Mouse (Mus musculus) CH12.LX (cell line): ENCODE measurements around the gene Ext2. TPM values are rescaled to one million over a fixed set of nuclear protein-coding genes. Genes with fewer than 3 reads are reported as not detected.

Source experiments
- DNase-seq: peaks from one replicate; pipeline ENCODE4 v3.0.0-alpha.2; 2013; ENCODE audit errors: extremely low read depth
- H3K27ac ChIP-seq: 2 replicates; pipeline ENCODE4 v1.5.1; 2012; ENCODE audit warnings: low read depth, mild to moderate bottlenecking, control low read depth, moderate library complexity; ENCODE audit not compliant: insufficient read depth
- H3K27me3 ChIP-seq: replicated peaks from 2 replicates; pipeline ENCODE3; 2012; ENCODE audit warnings: inconsistent platforms
- H3K36me3 ChIP-seq, 2 experiments: replicated peaks in 1 of 2; 2 replicates each; pipeline versions ENCODE3 to v1.6.1; 2012; ENCODE audit warnings: inconsistent platforms in 1 of 2, low read length in 1 of 2, mild to moderate bottlenecking in 1 of 2, mixed read lengths in 1 of 2, moderate library complexity in 1 of 2; ENCODE audit not compliant: control insufficient read depth in 1 of 2, insufficient read depth in 1 of 2
- H3K4me1 ChIP-seq, 2 experiments: 2 replicates each; pipeline ENCODE4 v1.6.1; 2012; ENCODE audit warnings: inconsistent platforms in 1 of 2, moderate library complexity in 1 of 2; ENCODE audit not compliant: insufficient read depth in 2 of 2, control insufficient read depth in 1 of 2
- H3K4me2 ChIP-seq: 2 replicates; pipeline ENCODE4 v1.6.1; 2012; ENCODE audit warnings: low read depth, mild to moderate bottlenecking, control low read depth; ENCODE audit not compliant: poor library complexity, insufficient read depth, severe bottlenecking
- H3K4me3 ChIP-seq, 3 experiments: fragments of 150-350 bp in 1 of 3; sonication (generic) in 1 of 3; replicated peaks in 1 of 3; 2 replicates each; pipeline versions ENCODE3 to v1.5.1; 2011 to 2012; ENCODE audit warnings: low read depth in 2 of 3, low read length in 2 of 3, mild to moderate bottlenecking in 2 of 3, moderate library complexity in 2 of 3, control low read depth in 1 of 3, improper control_type of control experiment in 1 of 3, inconsistent platforms in 1 of 3, mixed read lengths in 1 of 3; ENCODE audit not compliant: poor library complexity in 1 of 3
- H3K79me2 ChIP-seq: replicated peaks from 2 replicates; pipeline ENCODE4 v1.6.1; 2012; ENCODE audit warnings: mild to moderate bottlenecking, moderate library complexity; ENCODE audit not compliant: control insufficient read depth, poor library complexity, insufficient read depth, severe bottlenecking; ENCODE audit errors: extremely low read depth
- H3K9ac ChIP-seq: 2 replicates; pipeline ENCODE4 v1.6.1; 2012; ENCODE audit warnings: low read depth, mild to moderate bottlenecking, control low read depth, moderate library complexity; ENCODE audit not compliant: insufficient read depth
- H3K9me3 ChIP-seq: replicated peaks from 2 replicates; pipeline ENCODE3; 2012; ENCODE audit warnings: low read length, inconsistent platforms, mixed read lengths
- CHD2 ChIP-seq: IDR thresholded peaks from 2 replicates; pipeline ENCODE4 v1.6.1; 2011; ENCODE audit warnings: low read length, improper control_type of control experiment
- CTCF ChIP-seq, 2 experiments: IDR thresholded peaks in 1 of 2; conservative IDR thresholded peaks in 1 of 2; 2 replicates each; pipeline ENCODE4 v1.5.1; 2011 to 2012; ENCODE audit warnings: low read depth in 2 of 2, low read length in 2 of 2, improper control_type of control experiment in 1 of 2, inconsistent platforms in 1 of 2, mild to moderate bottlenecking in 1 of 2, moderate library complexity in 1 of 2
- E2F4 ChIP-seq: IDR thresholded peaks from 2 replicates; pipeline ENCODE4 v1.6.1; 2011; ENCODE audit warnings: low read depth, low read length, improper control_type of control experiment; ENCODE audit not compliant: insufficient replicate concordance
- ETS1 ChIP-seq: conservative IDR thresholded peaks from 2 replicates; pipeline ENCODE4 v1.6.1; 2012; ENCODE audit warnings: low read depth, mild to moderate bottlenecking, inconsistent platforms, low read length, improper control_type of control experiment, moderate library complexity
- HCFC1 ChIP-seq: IDR thresholded peaks from 2 replicates; pipeline ENCODE4 v1.6.1; 2012; ENCODE audit warnings: low read depth, mild to moderate bottlenecking, inconsistent platforms, low read length, improper control_type of control experiment
- KAT2A ChIP-seq: IDR thresholded peaks from 2 replicates; pipeline ENCODE4 v1.6.1; 2012; ENCODE audit warnings: low read length, improper control_type of control experiment, inconsistent platforms; ENCODE audit not compliant: insufficient replicate concordance
- MAX ChIP-seq: IDR thresholded peaks from 2 replicates; pipeline ENCODE4 v1.6.1; 2011; ENCODE audit warnings: low read length, improper control_type of control experiment
- MXI1 ChIP-seq: IDR thresholded peaks from 2 replicates; pipeline ENCODE4 v1.6.1; 2011; ENCODE audit warnings: mild to moderate bottlenecking, low read depth, low read length, improper control_type of control experiment
- RAD21 ChIP-seq: IDR thresholded peaks from 2 replicates; pipeline ENCODE4 v1.6.1; 2011; ENCODE audit warnings: low read depth, mild to moderate bottlenecking, low read length, improper control_type of control experiment, moderate library complexity
- SMC3 ChIP-seq: IDR thresholded peaks from 2 replicates; pipeline ENCODE4 v1.6.1; 2011; ENCODE audit warnings: low read depth, low read length, improper control_type of control experiment
- TBP ChIP-seq: conservative IDR thresholded peaks from 2 replicates; pipeline ENCODE4 v1.6.1; 2011; ENCODE audit warnings: low read depth, low read length, improper control_type of control experiment
- UBTF ChIP-seq: IDR thresholded peaks from 2 replicates; pipeline ENCODE4 v1.6.1; 2012; ENCODE audit warnings: low read depth, mild to moderate bottlenecking, inconsistent platforms, low read length, improper control_type of control experiment, moderate library complexity
- ZMIZ1 ChIP-seq: IDR thresholded peaks from 2 replicates; pipeline ENCODE4 v1.6.1; 2012; ENCODE audit warnings: low read depth, mild to moderate bottlenecking, inconsistent platforms, low read length, improper control_type of control experiment
- ZNF384 ChIP-seq: IDR thresholded peaks from 2 replicates; pipeline ENCODE4 v1.6.1; 2012; ENCODE audit warnings: low read depth, low read length, improper control_type of control experiment, inconsistent platforms
- dilution Hi-C: fragments of 300-500 bp; cut with MboI; formaldehyde crosslinking; loops from 2 replicates; pipeline ENCODE4 v1.14.3; 2020; ENCODE audit warnings: low sequenced_read_pairs; ENCODE audit not compliant: extremely low pct_unique_long_range_greater_than_20kb, extremely low pct_ligation_motif_present
- in situ Hi-C: fragments of 300-500 bp; cut with MboI; formaldehyde crosslinking; loops from 3 replicates; pipeline ENCODE4 v1.14.3; 2019; ENCODE audit warnings: low sequenced_read_pairs, low pct_ligation_motif_present, low pct_unique_long_range_greater_than_20kb, mixed read lengths
- polyA plus RNA-seq: library from polyadenylated mRNA; unstranded; fragments of >175 nt; gene quantifications from 2 replicates; pipeline ENCODE4 v1.2.1, GENCODE M21; 2012; ENCODE audit warnings: low read depth; ENCODE audit not compliant: insufficient read length
- total RNA-seq, 2 experiments: library from RNA; depleted of rRNA; stranded (reverse); fragments of 300-350 nt in 1 of 2; fragments of >200 nt in 1 of 2; gene quantifications; 2 replicates each; pipeline ENCODE4 v1.2.3; 2012 to 2014

The Ext2 gene
- total and polyA plus RNA-seq, 3 experiments: 20.2 to 33.1 (median 26.9) TPM

DNA sequence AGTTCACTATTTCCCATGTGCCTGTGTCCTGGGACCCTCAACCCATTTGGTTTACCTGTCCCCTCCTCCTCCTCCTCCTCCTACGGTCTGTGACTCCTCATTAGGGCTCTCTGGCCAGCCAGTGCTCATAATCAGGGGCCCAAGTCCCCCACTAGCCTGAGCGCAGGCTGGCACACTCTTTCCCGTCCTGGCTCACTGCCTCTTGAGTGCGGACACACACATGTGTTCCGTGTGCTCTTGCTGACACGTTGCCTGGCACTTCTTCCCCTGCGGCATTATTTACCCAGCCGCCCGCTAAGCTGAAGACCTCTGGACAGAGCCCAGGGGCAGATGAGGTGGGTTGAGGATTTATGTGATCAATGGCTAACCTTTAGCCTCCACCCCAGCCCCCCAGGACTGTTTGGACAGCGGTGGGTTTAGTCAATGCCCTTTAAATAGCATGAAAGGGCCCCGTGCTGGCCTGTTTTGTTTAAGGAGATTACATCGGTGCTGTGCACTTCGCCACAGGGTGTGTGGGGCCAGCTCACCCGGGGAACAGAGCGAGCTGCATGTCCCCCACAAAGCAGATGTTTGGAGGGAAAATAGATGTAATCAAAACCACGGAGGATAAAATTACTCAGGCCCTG lies 160.0 kb downstream of the Ext2 start:
- H3K27me3 ChIP-seq: peaks cover 44% of the 10 kb centered on the region
- dilution Hi-C loops: no loop called here
- H3K4me3 ChIP-seq: no peak overlapping the region
- no peaks in the 10 kb centered on the region for H3K36me3 ChIP-seq
- no peak for DNase-seq
- no peaks in the 10 kb centered on the region for H3K9me3 ChIP-seq
- in situ Hi-C loops: no loop called here
- H3K9ac ChIP-seq: no peak overlapping the region
- no peaks in the 10 kb centered on the region for H3K79me2 ChIP-seq
- H3K4me2 ChIP-seq: no peak overlapping the region
- TF ChIP-seq UBTF (no peak), E2F4 (no peak), SMC3 (no peak), HCFC1 (no peak), RAD21 (no peak)
- no peaks in the 10 kb centered on the region for H3K4me1 ChIP-seq
- H3K27ac ChIP-seq: no peak overlapping the region

DNA sequence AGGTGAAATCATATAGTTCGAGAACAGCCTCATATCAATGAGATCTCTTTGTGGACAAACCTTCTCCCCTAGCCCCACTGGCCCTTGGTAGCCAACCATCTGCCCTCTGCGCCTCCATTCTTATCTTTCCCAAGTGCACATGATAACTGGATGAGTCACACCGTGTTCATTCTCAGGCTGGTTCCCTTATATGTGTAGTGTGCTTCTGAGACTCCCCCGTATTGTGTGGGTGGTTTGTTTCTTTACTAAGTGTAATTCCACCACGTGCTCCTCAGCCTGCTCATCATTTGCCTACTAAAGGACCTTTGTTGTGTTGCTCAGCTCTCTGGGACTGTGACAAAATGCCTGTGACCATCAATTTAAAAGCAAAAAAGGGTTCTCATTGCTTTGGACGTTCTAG lies 161.3 kb downstream of the Ext2 start:
- no peak for DNase-seq
- Histone ChIP-seq H3K9ac (no peak overlapping the region), H3K4me3 (no peak overlapping the region), H3K27me3 (peaks cover 52% of the 10 kb centered on the region), H3K36me3 (no peaks in the 10 kb centered on the region), H3K4me1 (no peaks in the 10 kb centered on the region), H3K79me2 (no peaks in the 10 kb centered on the region), H3K4me2 (no peak overlapping the region), H3K27ac (no peak overlapping the region), H3K9me3 (no peaks in the 10 kb centered on the region)
- in situ Hi-C loops (no loop called here), dilution Hi-C loops (no loop called here)
- TF ChIP-seq CHD2 (no peak), ZMIZ1 (no peak), MXI1 (no peak), CTCF (conservative IDR thresholded peaks at IDR 0.05 in 1 of 2, IDR thresholded peaks at IDR 0.05 in 1 of 2; ENCODE audit: low read depth in 2 of 2, low read length in 2 of 2) (no peak), ZNF384 (no peak), MAX (no peak), TBP (no peak), KAT2A (no peak), ETS1 (no peak), UBTF (no peak)
